Mouse (Mus musculus): ENCODE measurements around the gene Zfp882. TPM values are rescaled to one million over a fixed set of nuclear protein-coding genes. Genes with fewer than 3 reads are reported as not detected.
"Not testable (repeated sequence)": the region's sequence is repeated elsewhere in the genome, so short reads cannot be mapped to it uniquely, and the experiment has no call there.

Gene Zfp882
- 0.11 and 0.23 TPM in 2 replicates for total RNA-seq (2014; rRNA removed; ENCODE audit: low replicate concordance)
- polyA plus RNA-seq (2015; fragmentation: Nextera tagmentation; extraction: Ambion mirVana) = 1.8 TPM in 2 replicates

DNA sequence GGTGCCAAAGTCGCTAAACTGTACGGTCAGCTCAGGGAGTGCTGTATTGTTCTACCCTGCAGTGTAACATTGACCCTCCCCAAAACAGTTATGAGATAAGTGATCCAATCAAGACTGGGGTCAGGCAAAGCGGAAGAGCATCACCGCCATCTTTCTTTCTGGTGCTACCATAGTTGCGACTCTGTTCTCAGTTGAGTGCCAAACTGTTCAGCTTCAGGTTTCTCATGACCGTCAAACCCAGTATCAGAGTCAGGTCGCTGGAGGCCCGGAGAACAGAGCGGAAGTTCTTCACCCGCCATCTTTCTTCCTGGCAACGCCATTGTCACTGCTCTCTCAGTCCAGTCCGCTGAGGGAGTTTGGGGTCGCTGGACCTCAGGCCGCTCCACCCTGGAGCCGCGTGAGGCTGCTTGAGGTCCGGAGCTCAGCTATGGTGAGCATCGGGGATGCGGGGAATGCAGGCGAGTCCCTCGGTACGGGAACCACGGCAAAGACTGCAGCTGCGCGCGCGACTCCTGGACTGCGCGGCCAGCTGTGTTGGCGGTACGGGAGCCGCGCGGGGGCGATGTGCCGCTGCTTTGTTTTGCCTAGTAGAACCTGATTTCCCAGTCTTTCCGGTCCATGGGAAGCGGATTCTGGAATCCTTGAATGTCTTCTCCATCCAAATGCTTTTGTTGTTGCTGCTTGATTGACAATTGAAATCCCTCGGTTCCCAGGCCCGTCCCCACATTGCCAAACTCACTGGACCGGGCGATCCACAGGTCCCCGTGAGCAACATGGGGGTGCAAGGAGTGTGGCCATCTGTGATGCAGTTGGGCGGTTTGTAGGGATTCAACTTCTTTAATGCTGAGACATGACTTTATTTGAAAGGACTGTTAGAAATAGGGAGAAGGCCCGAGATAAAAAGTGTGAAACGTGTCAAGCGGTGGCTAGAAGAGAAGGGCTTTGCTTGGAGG, at the start of gene Zfp882, which contains the start of gene Zfp617:
Gene Zfp882 (plus strand): TSS at position 300 of the 953 bp plus-strand sequence.
Gene Zfp617 (plus strand): TSS at position 327 of the 953 bp plus-strand sequence.
- Histone ChIP-seq H3K27me3 (ENCODE audit: control insufficient read depth, insufficient read depth, low read length) (no peaks in the 10 kb centered on the region), H3K4me1 (ENCODE audit: control insufficient read depth, insufficient read depth) (0 out of 2 replicates have a peak, but pooled peaks cover 4% of the 10 kb centered on the region), H3K9ac (replicated peaks; ENCODE audit: low read depth, low read length) (peak within 1 kb of the TSS; percentile 82), H3K27ac (ENCODE audit: low read depth) (peak within 1 kb of the TSS; percentile 95), H3K9me3 (replicated peaks; ENCODE audit: control insufficient read depth, low read length) (no peaks in the 10 kb centered on the region; the same call in 1 of the 2 replicates), H3K4me2 (ENCODE audit: low read depth, low read length) (peak within 1 kb of the TSS; percentile 64), H3K4me3 (ENCODE audit: low read depth, low read length) (peak within 1 kb of the TSS; percentile 83), H3K36me3 (replicated peaks; ENCODE audit: control insufficient read depth, insufficient read depth, low read length) (peaks cover under 1% of the 10 kb centered on the region; the same call in 1 of the 2 replicates)
- WGBS = 5% methylated on average over 47 of the region's 47 CpGs
- peak; percentile 81 for DNase-seq (ENCODE audit: low spot score)
- TF ChIP-seq CTCF (IDR thresholded peaks at IDR 0.05; ENCODE audit: low read depth) (peak; percentile 62), EP300 (IDR thresholded peaks at IDR 0.05; ENCODE audit: low read depth) (no peak)
- ATAC-seq (ENCODE audit: insufficient read depth, low read depth) = peak; percentile 95

DNA sequence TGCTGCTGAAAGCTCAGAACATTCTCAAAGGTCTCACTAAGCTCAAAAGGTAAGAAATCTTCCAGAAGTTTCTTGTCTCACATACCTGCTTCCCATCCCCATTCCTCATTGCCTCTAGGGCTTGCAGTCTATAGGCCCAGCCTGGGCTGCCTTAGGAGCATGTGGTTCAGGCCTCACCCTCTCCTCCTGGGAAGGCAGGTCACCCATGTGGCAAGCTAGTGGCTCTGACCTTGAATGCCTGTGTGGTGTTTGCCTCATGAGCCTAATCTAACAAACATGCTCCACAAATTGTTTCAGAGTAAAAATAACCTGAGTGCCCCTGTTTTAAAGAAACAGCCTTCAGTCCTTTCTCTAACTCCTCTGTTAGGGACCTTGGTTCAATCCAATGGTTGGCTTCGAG, 46.9 kb upstream of the Zfp882 start:
- not testable (repeated sequence) for H3K4me2 ChIP-seq (ENCODE audit: low read depth, low read length); H3K36me3 ChIP-seq (replicated peaks; ENCODE audit: control insufficient read depth, insufficient read depth, low read length); ATAC-seq (ENCODE audit: insufficient read depth, low read depth); H3K9me3 ChIP-seq (replicated peaks; ENCODE audit: control insufficient read depth, low read length); H3K4me3 ChIP-seq (ENCODE audit: low read depth, low read length); H3K27ac ChIP-seq (ENCODE audit: low read depth); H3K27me3 ChIP-seq (ENCODE audit: control insufficient read depth, insufficient read depth, low read length); H3K4me1 ChIP-seq (ENCODE audit: control insufficient read depth, insufficient read depth); H3K9ac ChIP-seq (replicated peaks; ENCODE audit: low read depth, low read length)
- WGBS = 50% methylated on average over 1 of the region's 1 CpGs
- peak; percentile 16 for DNase-seq (ENCODE audit: low spot score)

DNA sequence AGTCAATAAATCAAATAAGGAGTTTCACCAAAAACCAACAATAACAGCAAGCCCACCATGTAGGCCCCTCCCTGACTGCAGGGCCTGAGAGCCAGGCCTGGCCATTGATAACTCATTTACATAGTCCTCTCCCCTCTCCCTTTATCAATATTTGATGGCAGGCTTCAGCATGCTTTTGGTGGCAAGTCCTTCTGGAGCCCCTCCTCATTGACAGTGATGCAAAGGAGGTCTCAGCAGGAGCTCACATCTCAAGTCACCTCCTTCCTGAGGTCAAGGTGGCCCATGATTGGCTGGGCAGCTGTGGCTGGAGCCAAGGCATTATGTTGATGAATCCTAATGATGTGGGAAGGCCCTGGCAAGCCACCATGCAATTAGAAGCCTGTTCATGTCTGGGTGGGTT, 46.4 kb upstream of the Zfp882 start:
- not testable (repeated sequence) for H3K27me3 ChIP-seq (ENCODE audit: control insufficient read depth, insufficient read depth, low read length); H3K36me3 ChIP-seq (replicated peaks; ENCODE audit: control insufficient read depth, insufficient read depth, low read length); H3K9me3 ChIP-seq (replicated peaks; ENCODE audit: control insufficient read depth, low read length); H3K4me3 ChIP-seq (ENCODE audit: low read depth, low read length); H3K4me2 ChIP-seq (ENCODE audit: low read depth, low read length); H3K9ac ChIP-seq (replicated peaks; ENCODE audit: low read depth, low read length); H3K27ac ChIP-seq (ENCODE audit: low read depth); DNase-seq (ENCODE audit: low spot score); H3K4me1 ChIP-seq (ENCODE audit: control insufficient read depth, insufficient read depth); ATAC-seq (ENCODE audit: insufficient read depth, low read depth)

DNA sequence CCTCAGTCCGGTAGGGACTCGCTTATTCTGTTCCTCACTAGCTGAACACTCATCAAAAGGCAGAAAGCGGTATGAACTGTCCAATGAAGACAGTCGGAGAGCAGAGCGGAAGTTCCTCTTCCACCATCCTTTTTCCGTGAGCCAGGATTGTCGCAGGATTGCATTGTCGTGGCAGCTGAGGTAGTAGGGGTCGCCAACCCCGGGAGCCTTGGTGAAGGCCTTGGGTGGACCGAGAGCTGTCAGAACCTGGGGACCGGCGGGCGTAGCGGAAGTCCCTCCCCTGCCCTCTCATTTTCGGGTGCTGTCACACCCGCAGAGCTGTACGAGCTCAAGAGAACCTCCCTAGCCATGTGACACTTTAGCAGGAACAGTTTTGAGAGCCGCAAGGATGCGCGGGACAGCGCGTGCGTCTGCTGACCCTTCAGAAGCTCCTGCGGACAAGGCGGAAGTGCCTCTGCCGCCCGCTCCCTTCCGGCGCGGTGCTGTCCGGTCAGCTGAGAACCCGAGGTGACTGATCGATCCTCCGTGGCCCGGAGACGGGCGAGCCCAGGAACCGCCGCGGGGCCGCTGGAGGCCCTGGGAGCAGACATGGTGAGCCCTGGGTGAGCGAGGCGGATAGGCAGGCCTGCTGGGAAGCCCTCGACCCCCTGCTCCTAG, 26.7 kb upstream of the Zfp882 start, which contains the start of gene Zfp709:
Gene Zfp709 (plus strand): TSS at position 402 of the 657 bp plus-strand sequence.
- Histone ChIP-seq H3K4me3 (ENCODE audit: low read depth, low read length) (peak within 1 kb of the TSS; percentile 73), H3K4me1 (ENCODE audit: control insufficient read depth, insufficient read depth) (peaks cover 8% of the 10 kb centered on the region), H3K27me3 (ENCODE audit: control insufficient read depth, insufficient read depth, low read length) (no peaks in the 10 kb centered on the region), H3K36me3 (replicated peaks; ENCODE audit: control insufficient read depth, insufficient read depth, low read length) (peaks cover 21% of the 10 kb centered on the region), H3K27ac (ENCODE audit: low read depth) (peak within 1 kb of the TSS; percentile 81), H3K4me2 (ENCODE audit: low read depth, low read length) (peak within 1 kb of the TSS; percentile 95), H3K9ac (replicated peaks; ENCODE audit: low read depth, low read length) (peak within 1 kb of the TSS; percentile 87), H3K9me3 (replicated peaks; ENCODE audit: control insufficient read depth, low read length) (peaks cover 19% of the 10 kb centered on the region; the same call in 1 of the 2 replicates)
- ATAC-seq (ENCODE audit: insufficient read depth, low read depth) (peak; percentile 93), DNase-seq (ENCODE audit: low spot score) (peak; percentile 78)
- TF ChIP-seq CTCF (IDR thresholded peaks at IDR 0.05; ENCODE audit: low read depth) (no peak), EP300 (IDR thresholded peaks at IDR 0.05; ENCODE audit: low read depth) (no peak)
- WGBS = 5% methylated on average over 45 of the region's 45 CpGs

DNA sequence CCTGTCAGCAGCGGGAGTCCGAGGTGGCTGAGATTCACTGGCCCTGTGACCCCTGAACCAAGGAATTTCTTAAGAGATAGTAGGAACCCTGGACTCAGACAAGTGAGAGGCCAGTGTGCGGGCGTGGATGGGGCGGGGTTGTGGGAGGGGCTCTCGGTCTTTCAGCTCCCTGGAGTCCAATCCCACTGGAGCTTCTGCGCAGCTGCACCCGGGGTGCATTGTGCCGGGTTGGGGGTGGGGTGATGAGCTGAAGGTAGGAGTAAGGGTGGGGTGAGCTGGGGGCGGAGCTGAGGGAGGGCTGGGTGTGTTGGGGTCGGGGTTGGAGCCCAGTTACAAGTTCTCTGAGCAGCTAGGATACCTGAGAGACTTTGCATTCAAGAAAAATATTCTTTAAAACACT, 7.7 kb upstream of the Zfp882 start:
- H3K27ac ChIP-seq (ENCODE audit: low read depth); ATAC-seq (ENCODE audit: insufficient read depth, low read depth); H3K9me3 ChIP-seq (replicated peaks; ENCODE audit: control insufficient read depth, low read length); DNase-seq (ENCODE audit: low spot score); H3K27me3 ChIP-seq (ENCODE audit: control insufficient read depth, insufficient read depth, low read length); H3K36me3 ChIP-seq (replicated peaks; ENCODE audit: control insufficient read depth, insufficient read depth, low read length); H3K9ac ChIP-seq (replicated peaks; ENCODE audit: low read depth, low read length); H3K4me2 ChIP-seq (ENCODE audit: low read depth, low read length); H3K4me3 ChIP-seq (ENCODE audit: low read depth, low read length); H3K4me1 ChIP-seq (ENCODE audit: control insufficient read depth, insufficient read depth): not testable (repeated sequence)
- 42% methylated on average over 11 of the region's 11 CpGs for whole genome bisulfite sequencing

DNA sequence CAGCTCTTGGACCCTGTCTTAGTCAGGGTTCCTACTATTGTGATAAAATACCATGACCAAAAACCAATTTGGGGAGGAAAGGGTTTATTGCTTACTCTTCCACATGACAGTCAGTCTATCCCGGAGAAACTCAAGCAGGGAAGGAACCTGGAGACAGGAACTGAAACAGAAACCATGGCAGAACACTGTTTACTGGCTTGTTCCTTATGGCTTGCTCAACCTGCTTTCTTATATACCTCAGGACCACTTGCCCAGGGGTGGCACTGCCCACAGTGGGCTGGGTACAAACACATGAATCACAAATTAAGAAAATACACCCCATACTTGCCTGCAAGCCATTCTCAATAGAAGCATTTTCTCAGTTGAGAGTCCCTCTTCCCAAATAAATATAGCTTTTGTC, 5.3 kb upstream of the Zfp882 start:
- WGBS = 50% methylated on average over 1 of the region's 1 CpGs
- H3K27me3 ChIP-seq (ENCODE audit: control insufficient read depth, insufficient read depth, low read length); ATAC-seq (ENCODE audit: insufficient read depth, low read depth): not testable (repeated sequence)

More for the DNA sequence above, 5.3 kb upstream of the Zfp882 start:
- not testable (repeated sequence) for H3K36me3 ChIP-seq (replicated peaks; ENCODE audit: control insufficient read depth, insufficient read depth, low read length); H3K4me2 ChIP-seq (ENCODE audit: low read depth, low read length); DNase-seq (ENCODE audit: low spot score); H3K9ac ChIP-seq (replicated peaks; ENCODE audit: low read depth, low read length); H3K4me1 ChIP-seq (ENCODE audit: control insufficient read depth, insufficient read depth); H3K9me3 ChIP-seq (replicated peaks; ENCODE audit: control insufficient read depth, low read length); H3K4me3 ChIP-seq (ENCODE audit: low read depth, low read length); H3K27ac ChIP-seq (ENCODE audit: low read depth)

Measured in heart, postnatal 0 days (tissue).